Mouse (Mus musculus) spleen, postnatal 14 days (tissue): ENCODE data around the gene Olfr1447.

Experiments
- DNase-seq, 2 experiments: peaks; one replicate each; pipeline ENCODE4 v3.0.0; 2021 to 2022; ENCODE audit warnings: low spot score in 2 of 2

Olfr1447 gene

DNA sequence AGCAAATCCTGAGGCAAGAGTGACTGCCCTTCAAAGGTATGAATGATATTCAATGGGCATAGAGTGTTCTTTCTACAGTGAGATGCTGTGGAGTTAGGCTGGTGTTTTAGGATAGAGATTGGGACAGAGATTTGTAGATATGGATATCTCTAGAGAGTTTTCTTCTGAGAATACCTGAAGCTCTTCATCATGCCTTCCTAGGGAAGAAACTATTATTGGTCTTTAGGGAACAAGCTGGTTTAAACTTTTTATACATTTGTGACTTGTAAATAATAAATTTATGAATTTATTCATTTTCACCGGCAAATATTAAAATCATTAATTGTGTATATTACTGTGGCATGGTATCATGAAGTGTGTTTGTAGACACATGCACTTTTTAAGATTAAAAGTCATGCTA is at the start of gene Olfr1447:
Olfr1447 (minus strand) TSS at position 101 of the 400 bp plus-strand sequence.
- DNase-seq, result no peak

- no peak for DNase-seq
These were observed 46.4 kb upstream of the Olfr1447 start, which contains the start of gene Olfr1450 for GRCm38 (mm10) chr19:12949958-12950357. Olfr1450 (plus strand) TSS chr19:12950258.

GRCm38 (mm10) chr19:12930540-12930939 is 27.0 kb upstream of the Olfr1447 start, which contains the start of gene Olfr1449:
Olfr1449 (plus strand) TSS chr19:12930840.
- no peak for DNase-seq

- no peak for DNase-seq
These were observed 20.8 kb upstream of the Olfr1447 start, which contains the start of gene Olfr1448 for GRCm38 (mm10) chr19:12924319-12924718. Olfr1448 (minus strand) TSS chr19:12924419.

- no peak for DNase-seq
These were observed 10.1 kb downstream of the Olfr1447 start, which contains the start of gene Olfr1446 for GRCm38 (mm10) chr19:12893424-12893823. Olfr1446 (minus strand) TSS chr19:12893524.

DNA sequence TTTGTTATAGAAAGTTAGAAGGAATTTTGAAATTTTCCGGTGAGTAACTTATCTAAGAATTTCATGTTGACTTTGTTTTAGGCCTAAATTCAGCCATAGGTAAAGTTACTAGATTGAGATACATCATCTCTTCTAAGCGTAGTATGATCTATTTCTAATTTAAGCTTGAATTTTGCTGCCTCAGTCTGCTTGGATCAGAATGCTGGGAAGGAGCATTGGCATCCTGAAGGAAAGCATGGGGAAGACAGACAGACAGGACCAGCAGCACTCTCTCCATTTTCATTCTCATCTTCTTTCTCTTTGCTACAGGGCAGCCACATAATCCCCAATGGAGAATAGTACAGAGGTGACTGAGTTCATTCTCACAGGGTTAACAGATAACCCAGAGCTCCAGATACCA is 20.0 kb downstream of the Olfr1447 start, which contains the start of gene Olfr1445:
Olfr1445 (plus strand) TSS at position 301 of the 400 bp plus-strand sequence.
- DNase-seq, result no peak

DNA sequence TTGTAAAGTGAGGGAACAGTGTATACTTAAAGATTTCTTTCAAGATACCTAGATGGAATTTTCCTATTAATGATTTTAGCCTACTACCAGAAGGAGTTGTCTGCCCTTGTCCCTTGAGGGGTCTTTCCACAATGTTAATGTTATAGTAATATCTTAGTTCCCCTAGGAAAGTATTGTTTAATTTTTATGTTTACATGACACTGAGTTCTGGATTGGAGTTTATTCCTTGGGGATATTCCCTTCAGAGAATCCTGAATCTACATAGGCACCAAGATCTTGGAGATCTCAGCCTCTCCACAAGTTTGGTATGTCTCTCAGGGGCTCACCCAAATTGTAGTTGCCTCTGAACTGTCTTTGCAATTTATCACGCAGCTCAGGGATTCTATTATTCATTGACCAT is 46.6 kb downstream of the Olfr1447 start, which contains the start of gene Olfr1444:
Olfr1444 (plus strand) TSS at position 301 of the 400 bp plus-strand sequence.
- DNase-seq, result no peak
